Mouse (Mus musculus) neural tube, embryonic 11.5 days (tissue): ENCODE data around the gene Slc25a22. TPM values are rescaled to one million over a fixed set of nuclear protein-coding genes. Genes with fewer than 3 reads are reported as not detected.

Experiments
- ATAC-seq: fragments of 200-750 bp; cut with Nextera tagmentation; 2 replicates; pipeline ENCODE4 v1.8.0; 2017; ENCODE audit warnings: moderate number of reproducible peaks, mild to moderate bottlenecking, moderate TSS enrichment, moderate library complexity; ENCODE audit not compliant: insufficient read depth, low FRiP score, low TSS enrichment
- DNase-seq: peaks from one replicate; pipeline ENCODE4 v3.0.0-alpha.2; 2015; ENCODE audit warnings: low spot score
- H3K27ac ChIP-seq: fragments of 300-500 bp; sonication (generic); 2 replicates; pipeline ENCODE4 v1.5.1; 2014; ENCODE audit warnings: low read depth, mild to moderate bottlenecking, low read length
- H3K27me3 ChIP-seq: fragments of 300-500 bp; sonication (generic); 2 replicates; pipeline ENCODE4 v1.6.1; 2014; ENCODE audit warnings: mild to moderate bottlenecking, low read length, mixed read lengths; ENCODE audit not compliant: control insufficient read depth, insufficient read depth
- H3K36me3 ChIP-seq: fragments of 300-500 bp; sonication (generic); 2 replicates; pipeline ENCODE4 v1.6.1; 2014; ENCODE audit warnings: mild to moderate bottlenecking, low read length, moderate library complexity, mixed read lengths; ENCODE audit not compliant: control insufficient read depth, insufficient read depth
- H3K4me1 ChIP-seq: fragments of 300-500 bp; sonication (generic); 2 replicates; pipeline ENCODE4 v1.6.1; 2014; ENCODE audit warnings: low read length, mixed read lengths; ENCODE audit not compliant: control insufficient read depth, insufficient read depth
- H3K4me2 ChIP-seq: fragments of 300-500 bp; sonication (generic); 2 replicates; pipeline ENCODE4 v1.6.1; 2014; ENCODE audit warnings: low read depth, mild to moderate bottlenecking, moderate library complexity
- H3K4me3 ChIP-seq: fragments of 300-500 bp; sonication (generic); 2 replicates; pipeline ENCODE4 v1.5.1; 2014; ENCODE audit warnings: low read depth, low read length
- H3K9ac ChIP-seq: fragments of 300-500 bp; sonication (generic); 2 replicates; pipeline ENCODE4 v1.6.1; 2014; ENCODE audit warnings: mild to moderate bottlenecking, low read length
- H3K9me3 ChIP-seq: fragments of 300-500 bp; sonication (generic); 2 replicates; pipeline ENCODE4 v1.6.1; 2016; ENCODE audit warnings: low read length; ENCODE audit not compliant: control insufficient read depth
- WGBS: fragments of 180-500 bp; shearing (Covaris S2); extraction: QIAGEN DNeasy Blood & Tissue Kit; methylation state at CpG from one replicate; pipeline ENCODE4 v1.1.7; 2014; 5-methylcytosine and 5-hydroxymethylcytosine counted together
- polyA plus RNA-seq: library from polyadenylated mRNA; unstranded; fragments of >200 nt; fragmentation: Nextera tagmentation; extraction: Ambion mirVana; gene quantifications from 2 replicates; pipeline ENCODE4 v1.2.1, GENCODE M21; 2014

Slc25a22 gene
- polyA plus RNA-seq, 1 experiment from 2014 or later, result 45.8 TPM

DNA sequence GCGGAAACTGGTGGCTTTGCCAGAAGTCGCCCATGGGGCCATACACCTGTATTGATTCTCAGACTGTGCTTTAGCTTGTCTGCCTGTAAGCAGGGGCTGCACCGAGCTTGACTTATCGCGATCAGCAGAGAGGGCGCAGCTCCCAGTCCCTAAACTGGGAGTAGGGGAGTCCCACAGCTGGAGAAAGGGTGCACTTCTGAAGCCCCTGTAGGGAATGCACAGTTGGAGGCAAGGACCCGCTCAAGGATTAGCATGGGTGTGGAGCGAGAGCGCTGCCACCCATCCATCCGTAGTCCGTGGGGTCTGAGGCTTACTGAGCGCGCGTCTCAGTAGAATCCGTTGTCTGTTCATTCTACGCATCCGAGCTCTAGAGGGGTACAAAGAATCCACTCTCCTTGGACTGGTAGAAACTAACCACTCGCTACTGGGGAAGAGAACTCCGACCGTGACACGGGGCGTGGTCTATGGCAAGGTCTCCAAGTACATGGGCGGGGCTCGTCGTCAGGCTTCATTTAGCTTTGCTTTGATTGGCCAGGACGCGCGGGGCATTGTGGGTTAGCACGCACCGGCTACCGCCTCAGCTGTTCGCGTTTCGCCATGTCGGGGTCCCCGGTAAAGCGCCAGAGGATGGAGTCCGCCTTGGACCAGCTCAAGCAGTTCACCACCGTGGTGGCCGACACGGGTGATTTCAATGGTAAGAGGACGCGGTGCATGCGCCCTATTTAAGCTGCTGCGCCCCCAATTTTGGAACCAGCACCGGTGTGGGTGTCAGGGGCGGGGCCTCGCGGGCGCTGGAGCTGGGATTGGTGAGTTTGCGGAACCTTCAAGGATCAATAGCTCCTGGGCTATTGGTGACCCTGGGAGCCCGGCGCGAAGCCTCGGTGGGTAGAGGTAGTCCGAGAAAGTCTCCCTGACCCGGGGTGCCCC is 45.8 kb downstream of the Slc25a22 start, which contains the start of gene Taldo1:
Gene Taldo1 (plus strand): TSS at position 575 of the 927 bp plus-strand sequence.
- peak within 1 kb of the TSS; percentile 75 for H3K9ac ChIP-seq
- peak; percentile 91 for ATAC-seq
- 2% methylated on average over 57 of the region's 57 CpGs for WGBS

DNA sequence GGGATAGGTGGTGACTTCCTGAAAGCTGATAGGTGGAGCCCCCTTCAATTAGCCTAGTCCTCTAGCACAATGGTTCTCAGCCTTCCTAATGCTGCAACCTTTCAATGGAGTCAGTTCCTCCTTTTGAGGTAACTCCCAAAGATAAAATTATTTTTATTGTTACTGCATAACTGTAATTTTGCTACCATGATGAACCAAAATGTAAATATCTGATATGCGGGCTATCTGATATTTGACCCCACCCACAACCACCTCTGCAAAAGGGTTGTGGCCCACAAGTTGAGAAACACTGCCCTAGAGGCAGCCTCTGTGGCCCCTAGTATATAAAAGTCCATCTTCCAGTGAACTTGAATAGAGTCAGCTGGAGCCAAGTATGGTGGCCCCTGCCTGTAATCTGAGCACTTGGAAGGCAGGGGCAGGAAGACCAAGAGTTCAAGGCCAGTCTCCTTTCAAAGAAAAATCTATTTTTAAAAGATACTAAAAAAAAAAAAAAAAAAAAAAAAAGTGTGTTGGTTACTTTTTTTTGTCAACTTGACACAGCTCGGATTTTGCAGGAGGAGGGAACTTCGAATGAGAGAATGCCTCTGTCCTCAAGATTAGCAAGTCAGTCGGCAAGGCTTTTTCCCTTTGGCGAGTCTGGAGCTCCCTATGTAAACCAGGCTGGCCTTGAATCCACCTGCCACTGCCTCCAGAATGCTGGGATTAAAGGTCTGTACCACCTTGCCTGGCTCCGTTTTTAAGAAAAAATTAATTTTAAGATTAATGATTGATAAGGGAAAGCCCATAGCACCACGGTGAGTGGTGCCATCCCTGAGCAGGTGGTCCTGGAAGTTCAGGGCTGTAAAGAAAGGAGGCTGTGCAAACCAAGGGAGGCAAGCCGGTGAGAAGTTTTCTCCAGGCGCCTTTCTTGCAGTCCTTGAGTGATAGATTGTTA is 47.1 kb downstream of the Slc25a22 start:
- H3K27me3 ChIP-seq, result no peaks in the 10 kb centered on the region
- no peaks in the 10 kb centered on the region for H3K36me3 ChIP-seq
- DNase-seq (no peak), ATAC-seq (no peak)
- H3K4me1 ChIP-seq, result peaks cover 12% of the 10 kb centered on the region
- H3K4me3 ChIP-seq, result no peak overlapping the region
- H3K9me3 ChIP-seq, result no peaks in the 10 kb centered on the region
- no peak overlapping the region for H3K27ac ChIP-seq
- 60% methylated on average over 9 of the region's 9 CpGs for WGBS
- no peak overlapping the region for H3K4me2 ChIP-seq
- H3K9ac ChIP-seq, result no peak overlapping the region

More for the DNA sequence above, 45.8 kb downstream of the Slc25a22 start, which contains the start of gene Taldo1:
- H3K9me3 ChIP-seq, result no peaks in the 10 kb centered on the region
- peak within 1 kb of the TSS; percentile 89 for H3K4me2 ChIP-seq
- DNase-seq, result peak; percentile 96
- H3K27me3 ChIP-seq, result no peaks in the 10 kb centered on the region
- H3K36me3 ChIP-seq, result no peaks in the 10 kb centered on the region
- peaks cover 12% of the 10 kb centered on the region for H3K4me1 ChIP-seq
- peak within 1 kb of the TSS; percentile 57; the same call in 1 of the 2 replicates for H3K27ac ChIP-seq
- H3K4me3 ChIP-seq, result peak within 1 kb of the TSS; percentile 56

DNA sequence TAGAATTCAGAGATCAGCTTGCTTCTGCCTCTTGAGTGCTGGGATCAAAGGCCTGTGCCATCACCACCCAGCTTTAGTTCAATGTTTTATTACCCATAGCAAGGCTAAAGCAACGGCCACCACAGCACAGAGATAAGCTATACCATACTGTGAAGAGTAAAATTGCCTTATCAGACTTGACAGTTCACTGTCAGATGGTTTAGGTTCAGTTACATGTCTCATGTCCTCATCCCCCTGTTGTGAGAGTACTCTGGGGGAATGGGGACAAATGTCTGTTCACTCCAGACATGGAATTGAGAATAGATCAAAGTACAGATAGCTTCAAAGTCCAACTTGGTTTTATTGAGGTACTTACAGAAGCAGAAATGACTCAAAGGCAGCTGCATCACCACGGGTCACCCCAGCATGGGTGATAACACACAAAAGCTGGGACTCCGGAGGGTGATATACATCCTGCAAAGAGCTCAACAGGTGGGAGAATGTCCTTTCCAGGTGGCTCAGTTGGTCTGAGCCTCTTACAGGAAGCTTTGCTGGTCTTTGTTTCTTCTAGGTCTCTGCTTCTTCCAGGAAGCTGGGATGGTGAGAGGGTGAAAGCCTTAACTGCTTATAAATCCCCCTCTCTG is 49.1 kb downstream of the Slc25a22 start:
- WGBS, result 43% methylated on average over 3 of the region's 3 CpGs
- H3K27ac ChIP-seq, result no peak overlapping the region
- H3K4me2 ChIP-seq, result no peak overlapping the region
- no peaks in the 10 kb centered on the region for H3K27me3 ChIP-seq
- ATAC-seq, result no peak
- no peak overlapping the region for H3K4me3 ChIP-seq
- peaks cover 12% of the 10 kb centered on the region for H3K4me1 ChIP-seq
- H3K9me3 ChIP-seq, result no peaks in the 10 kb centered on the region
- H3K9ac ChIP-seq, result no peak overlapping the region
- H3K36me3 ChIP-seq, result no peaks in the 10 kb centered on the region
- DNase-seq, result no peak

DNA sequence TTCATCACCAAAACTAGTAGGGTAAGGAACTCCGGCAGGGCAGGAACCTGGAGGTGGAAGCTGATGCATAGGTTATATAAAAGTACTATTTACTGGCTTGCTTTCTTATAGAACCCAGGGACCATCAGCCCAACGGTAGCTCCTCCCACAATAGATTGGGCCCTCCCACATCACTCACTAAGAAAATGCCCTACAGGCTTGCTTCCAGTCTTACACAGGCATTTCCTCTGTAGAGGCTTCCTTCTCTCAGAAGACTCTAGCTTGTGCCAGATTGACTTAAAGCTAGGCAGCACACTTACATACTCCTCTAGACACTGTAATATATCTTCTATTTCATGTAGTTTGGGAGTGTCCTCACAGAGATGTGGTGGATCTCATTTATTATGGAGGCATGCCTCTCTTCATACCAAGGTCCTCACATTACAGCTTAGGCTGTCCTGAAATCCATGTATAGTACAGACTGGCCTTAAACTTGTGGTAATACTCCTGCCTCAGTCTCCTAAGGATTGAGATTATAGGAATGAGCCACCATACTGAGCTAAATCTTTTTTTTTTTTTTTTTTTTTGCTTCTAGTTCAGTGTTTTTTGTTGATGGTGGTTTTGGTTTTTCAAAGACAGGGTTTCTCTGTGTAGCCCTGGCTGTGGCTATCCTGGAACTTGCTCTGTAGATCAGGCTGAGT is 49.7 kb downstream of the Slc25a22 start:
- no peak overlapping the region for H3K4me3 ChIP-seq
- no peaks in the 10 kb centered on the region for H3K9me3 ChIP-seq
- WGBS, result 58% methylated on average over 2 of the region's 2 CpGs
- no peak overlapping the region for H3K27ac ChIP-seq
- H3K27me3 ChIP-seq, result no peaks in the 10 kb centered on the region
- H3K4me2 ChIP-seq, result no peak overlapping the region
- DNase-seq (no peak), ATAC-seq (no peak)
- H3K4me1 ChIP-seq, result peaks cover 9% of the 10 kb centered on the region
- no peak overlapping the region for H3K9ac ChIP-seq
- no peaks in the 10 kb centered on the region for H3K36me3 ChIP-seq

- H3K4me3 ChIP-seq, result no peak overlapping the region
- H3K9ac ChIP-seq, result no peak overlapping the region
- H3K4me1 ChIP-seq, result no peaks in the 10 kb centered on the region
- ATAC-seq (no peak), DNase-seq (no peak)
- H3K4me2 ChIP-seq, result no peak overlapping the region
- H3K27me3 ChIP-seq, result no peaks in the 10 kb centered on the region
- H3K27ac ChIP-seq, result no peak overlapping the region
- no peaks in the 10 kb centered on the region for H3K9me3 ChIP-seq
- WGBS, result 81% methylated on average over 4 of the region's 4 CpGs
- no peaks in the 10 kb centered on the region for H3K36me3 ChIP-seq
Observed at GRCm38 (mm10) chr7:141381068-141381835, 56.4 kb downstream of the Slc25a22 start.

Other genes starting within 250 kb of the Slc25a22 start
- gene Hras, start 243.9 kb downstream of the Slc25a22 start, polyA plus RNA-seq, result 111 and 122 TPM in 2 replicates
- gene Lrrc56, start 243.7 kb downstream of the Slc25a22 start, polyA plus RNA-seq, result 9.1 and 9.5 TPM in 2 replicates
- gene Lmntd2, start 223.8 kb downstream of the Slc25a22 start, polyA plus RNA-seq, result 1.9 and 2.0 TPM in 2 replicates
- 34.4 and 45.7 TPM in 2 replicates for gene Rassf7, start 222.0 kb downstream of the Slc25a22 start, polyA plus RNA-seq
- 90.3 and 93.3 TPM in 2 replicates for gene Phrf1, start 209.1 kb downstream of the Slc25a22 start, polyA plus RNA-seq
- 0.56 and 0.78 TPM in 2 replicates for gene Irf7, start 171.4 kb downstream of the Slc25a22 start, polyA plus RNA-seq
- not detected in 2 replicates for gene Cdhr5, start 161.1 kb downstream of the Slc25a22 start, polyA plus RNA-seq
- gene Sct, start 158.8 kb downstream of the Slc25a22 start, polyA plus RNA-seq, result 13.2 and 13.7 TPM in 2 replicates
- gene Drd4, start 145.9 kb downstream of the Slc25a22 start, polyA plus RNA-seq, result 0.43 and 0.61 TPM in 2 replicates
- gene Deaf1, start 110.2 kb downstream of the Slc25a22 start, polyA plus RNA-seq, result 72.3 and 90.1 TPM in 2 replicates
- 29.3 and 32.6 TPM in 2 replicates for gene Tmem80, start 110.2 kb downstream of the Slc25a22 start, polyA plus RNA-seq
- gene Eps8l2, start 99.0 kb downstream of the Slc25a22 start, polyA plus RNA-seq, result 2.2 TPM in 2 replicates
- 359 and 371 TPM in 2 replicates for gene Taldo1, start 45.7 kb downstream of the Slc25a22 start, polyA plus RNA-seq
- gene Gatd1, start 23.8 kb downstream of the Slc25a22 start, polyA plus RNA-seq, result 44.1 and 46.0 TPM in 2 replicates
- gene Cend1, start 8.4 kb downstream of the Slc25a22 start, polyA plus RNA-seq, result 8.8 and 13.9 TPM in 2 replicates
- gene Pidd1, start 6.1 kb upstream of the Slc25a22 start, polyA plus RNA-seq, result 9.5 and 10.3 TPM in 2 replicates
- 898 and 979 TPM in 2 replicates for gene Rplp2, start 9.5 kb upstream of the Slc25a22 start, polyA plus RNA-seq
- 14.8 and 17.6 TPM in 2 replicates for gene Pnpla2, start 17.3 kb upstream of the Slc25a22 start, polyA plus RNA-seq
- 2.8 and 6.4 TPM in 2 replicates for gene Cracr2b, start 23.2 kb upstream of the Slc25a22 start, polyA plus RNA-seq
- 44.3 and 52.2 TPM in 2 replicates for gene Cd151, start 29.5 kb upstream of the Slc25a22 start, polyA plus RNA-seq
- gene Polr2l, start 37.2 kb upstream of the Slc25a22 start, polyA plus RNA-seq, result 76.9 and 79.2 TPM in 2 replicates
- gene Tspan4, start 37.3 kb upstream of the Slc25a22 start, polyA plus RNA-seq, result 32.4 and 35.8 TPM in 2 replicates
- gene Chid1, start 102.0 kb upstream of the Slc25a22 start, polyA plus RNA-seq, result 28.2 and 32.9 TPM in 2 replicates
- 89.6 and 100 TPM in 2 replicates for gene Ap2a2, start 124.3 kb upstream of the Slc25a22 start, polyA plus RNA-seq
- gene Muc6, start 217.4 kb upstream of the Slc25a22 start, polyA plus RNA-seq, result 0.19 and 0.20 TPM in 2 replicates